Mouse (Mus musculus): ENCODE results near the gene Syngr2.
"Not testable (repeated sequence)": the region's sequence is repeated elsewhere in the genome, so short reads cannot be mapped to it uniquely, and the experiment has no call there.

Syngr2 gene

GRCm38 (mm10) chr11:117810401-117811046 lies 1.1 kb downstream of the Syngr2 start:
- peak; percentile 91 for DNase-seq (ENCODE audit: low read depth, low spot score)

- no peak for DNase-seq (ENCODE audit: low read depth, low spot score)
Measured at GRCm38 (mm10) chr11:117813867-117814266, 4.4 kb downstream of the Syngr2 start.

- no peak for DNase-seq (ENCODE audit: low read depth, low spot score)
Measured at GRCm38 (mm10) chr11:117814704-117815366, 5.4 kb downstream of the Syngr2 start.

- DNase-seq (ENCODE audit: low read depth, low spot score) = not testable (repeated sequence)
Measured at GRCm38 (mm10) chr11:117815850-117816249, 6.4 kb downstream of the Syngr2 start.

- DNase-seq (ENCODE audit: low read depth, low spot score) = no peak
Measured at GRCm38 (mm10) chr11:117816389-117816996, 7.0 kb downstream of the Syngr2 start.

- no peak for DNase-seq (ENCODE audit: low read depth, low spot score)
Measured at GRCm38 (mm10) chr11:117819095-117819494, 9.6 kb downstream of the Syngr2 start.

GRCm38 (mm10) chr11:117820173-117820572 lies 10.7 kb downstream of the Syngr2 start:
- DNase-seq (ENCODE audit: low read depth, low spot score) = no peak

- no peak for DNase-seq (ENCODE audit: low read depth, low spot score)
Measured at GRCm38 (mm10) chr11:117821868-117822267, 12.4 kb downstream of the Syngr2 start.

- DNase-seq (ENCODE audit: low read depth, low spot score) = peak; percentile 63
Measured at GRCm38 (mm10) chr11:117822728-117823241, 13.3 kb downstream of the Syngr2 start.

- peak; percentile 54 for DNase-seq (ENCODE audit: low read depth, low spot score)
Measured at GRCm38 (mm10) chr11:117823411-117823810, 13.9 kb downstream of the Syngr2 start.

- peak; percentile 75 for DNase-seq (ENCODE audit: low read depth, low spot score)
Measured at GRCm38 (mm10) chr11:117824060-117824969, 14.8 kb downstream of the Syngr2 start.

- DNase-seq (ENCODE audit: low read depth, low spot score) = peak; percentile 94
Measured at GRCm38 (mm10) chr11:117825333-117826101, 16.0 kb downstream of the Syngr2 start, which contains the start of the genes Afmid and Tk1. Gene Afmid (plus strand): TSS chr11:117825924. Gene Tk1 (minus strand): TSS chr11:117826092.

- DNase-seq (ENCODE audit: low read depth, low spot score) = peak; percentile 74
Measured at GRCm38 (mm10) chr11:117826164-117826563, 16.7 kb downstream of the Syngr2 start.

GRCm38 (mm10) chr11:117826916-117827315 lies 17.4 kb downstream of the Syngr2 start:
- DNase-seq (ENCODE audit: low read depth, low spot score) = no peak

- no peak for DNase-seq (ENCODE audit: low read depth, low spot score)
Measured at GRCm38 (mm10) chr11:117827386-117827785, 17.9 kb downstream of the Syngr2 start.

- DNase-seq (ENCODE audit: low read depth, low spot score) = no peak
Measured at GRCm38 (mm10) chr11:117828149-117828887, 18.9 kb downstream of the Syngr2 start.

GRCm38 (mm10) chr11:117828888-117829604 lies 19.6 kb downstream of the Syngr2 start:
- DNase-seq (ENCODE audit: low read depth, low spot score) = no peak

- DNase-seq (ENCODE audit: low read depth, low spot score) = no peak
Measured at GRCm38 (mm10) chr11:117829671-117830215, 20.3 kb downstream of the Syngr2 start.

- DNase-seq (ENCODE audit: low read depth, low spot score) = no peak
Measured at GRCm38 (mm10) chr11:117830401-117830800, 20.9 kb downstream of the Syngr2 start.
